Mouse (Mus musculus) frontal cortex, adult 2 months (tissue): ENCODE measurements around the gene Fbxo4. TPM values are rescaled to one million over a fixed set of nuclear protein-coding genes. Genes with fewer than 3 reads are reported as not detected.
A peak's percentile ranks its signal among the peaks of the same experiment; 100 is the strongest.

Experiments used
- DNase-seq, 2 experiments: peaks; one replicate each; pipeline ENCODE4 v3.0.0; 2022; ENCODE audit warnings: low spot score in 1 of 2; ENCODE audit errors: extremely low spot score in 1 of 2
- polyA plus RNA-seq: library from polyadenylated mRNA; depleted of rRNA; stranded (reverse); fragments of >200 nt; gene quantifications from 2 replicates; pipeline ENCODE4 v1.2.3, GENCODE M21; 2012; rRNA removed

Gene Fbxo4
- polyA plus RNA-seq: 12.3 and 14.7 TPM in 2 replicates

DNA sequence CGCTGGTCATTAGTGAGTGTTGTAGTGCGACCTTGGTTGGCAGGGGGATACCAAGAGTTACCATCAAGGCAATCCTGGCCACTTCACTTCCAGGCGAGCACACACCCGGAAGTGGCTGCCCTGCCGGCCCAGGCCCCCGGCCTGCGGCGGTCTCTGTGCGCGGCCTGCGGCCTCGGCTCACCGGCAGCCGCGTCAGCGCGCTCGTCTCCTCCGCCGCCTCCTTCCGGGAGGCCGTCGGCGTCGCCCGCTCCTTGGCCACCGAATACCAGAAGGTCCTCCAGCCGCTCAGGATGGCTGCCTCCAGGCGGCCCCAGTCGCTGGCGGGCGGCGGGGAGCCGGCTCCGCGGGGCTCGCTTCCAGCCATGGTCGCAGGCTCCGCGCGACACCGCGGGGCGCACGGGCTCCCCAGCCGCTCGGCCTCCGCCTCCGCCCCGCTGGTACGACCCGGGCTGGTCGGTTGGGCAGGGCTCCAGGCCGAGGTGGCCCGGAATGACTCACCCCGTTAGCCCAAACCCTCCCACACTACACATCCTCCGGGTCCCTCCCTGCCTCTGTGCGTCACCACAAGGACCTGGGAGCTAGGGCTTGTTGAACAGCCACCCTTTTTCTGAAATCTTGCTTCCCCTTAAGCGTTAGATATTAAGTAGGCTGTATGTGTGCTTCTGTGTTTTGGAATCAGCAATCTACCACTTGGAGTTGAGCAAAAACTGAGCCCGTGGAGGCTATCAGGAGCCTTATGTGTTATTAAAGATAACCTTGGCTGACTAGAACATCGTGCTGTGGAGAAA, at the start of gene Fbxo4:
Gene Fbxo4 (minus strand): TSS at position 513 of the 788 bp plus-strand sequence.
- DNase-seq: peak; percentile 43 to 81

DNA sequence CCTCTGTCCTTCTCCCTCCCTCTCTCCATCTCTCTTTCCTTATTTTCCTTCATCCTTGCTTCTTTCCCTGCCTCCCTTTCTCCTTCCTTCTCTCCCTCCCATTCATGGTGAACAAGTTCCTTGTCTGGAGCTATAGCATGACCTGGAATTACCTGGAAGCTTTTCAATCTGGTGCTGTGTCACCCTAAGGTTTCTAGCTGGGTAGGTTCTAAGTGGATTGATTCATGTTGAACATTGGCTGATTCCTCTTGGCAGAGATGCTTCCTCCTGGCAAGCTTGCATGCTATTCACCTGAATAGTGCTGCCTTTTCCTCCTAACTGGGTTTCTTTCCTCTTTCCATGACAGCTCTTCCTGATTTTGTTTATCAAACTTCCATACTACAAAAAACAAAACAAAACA, 49.6 kb upstream of the Fbxo4 start:
- DNase-seq: no peak

DNA sequence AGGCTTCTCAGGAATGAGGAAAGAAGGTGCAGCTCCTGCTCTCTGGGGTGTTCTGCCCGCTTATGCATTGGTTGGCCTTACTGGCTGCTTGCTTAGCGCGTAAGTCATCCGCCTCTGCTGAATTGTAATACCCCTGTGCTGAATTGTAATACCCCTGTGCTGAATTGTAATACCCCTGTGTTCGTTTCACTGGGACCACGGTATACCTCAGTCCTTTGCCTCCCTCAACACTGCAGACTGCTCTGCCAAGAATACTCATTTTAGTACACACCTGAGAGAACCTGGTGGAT, 49.0 kb upstream of the Fbxo4 start:
- no peak for DNase-seq

DNA sequence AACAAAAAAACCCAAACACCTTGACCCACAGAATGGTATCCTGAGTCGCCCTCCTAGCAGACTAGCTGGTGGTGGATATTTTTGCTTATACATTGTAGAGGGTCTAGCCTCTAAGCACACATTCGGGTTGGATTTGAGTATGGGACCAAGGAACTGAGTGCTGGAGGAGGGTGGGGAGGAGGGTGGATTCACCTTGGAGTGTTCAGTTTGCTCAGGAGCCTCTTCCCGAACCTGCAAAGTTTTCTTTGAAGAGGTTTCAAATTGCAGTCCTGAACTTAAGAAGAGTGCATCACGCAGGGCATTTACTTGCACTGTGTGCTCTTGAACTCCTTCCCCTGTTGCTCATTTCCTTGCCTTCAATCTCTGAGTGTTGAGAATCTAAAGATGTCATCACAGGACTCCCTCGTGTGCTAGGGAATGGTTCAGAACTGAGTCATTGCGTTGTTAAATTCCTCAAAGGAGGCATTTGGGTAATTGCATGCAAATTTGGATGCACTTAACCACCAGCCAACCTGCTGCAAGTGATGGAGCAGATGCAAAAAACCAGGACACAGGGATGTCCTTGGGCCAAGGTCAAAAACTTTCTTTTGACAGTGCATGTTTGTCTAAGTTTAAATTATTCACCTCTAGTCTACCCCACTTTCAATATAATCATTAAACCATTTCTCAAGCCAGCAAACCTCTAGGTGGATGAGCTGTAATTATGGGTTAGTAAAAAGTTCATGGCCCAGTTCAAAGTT, 48.5 kb upstream of the Fbxo4 start:
- peak in 1 of 2 experiments; percentile 26 for DNase-seq

DNA sequence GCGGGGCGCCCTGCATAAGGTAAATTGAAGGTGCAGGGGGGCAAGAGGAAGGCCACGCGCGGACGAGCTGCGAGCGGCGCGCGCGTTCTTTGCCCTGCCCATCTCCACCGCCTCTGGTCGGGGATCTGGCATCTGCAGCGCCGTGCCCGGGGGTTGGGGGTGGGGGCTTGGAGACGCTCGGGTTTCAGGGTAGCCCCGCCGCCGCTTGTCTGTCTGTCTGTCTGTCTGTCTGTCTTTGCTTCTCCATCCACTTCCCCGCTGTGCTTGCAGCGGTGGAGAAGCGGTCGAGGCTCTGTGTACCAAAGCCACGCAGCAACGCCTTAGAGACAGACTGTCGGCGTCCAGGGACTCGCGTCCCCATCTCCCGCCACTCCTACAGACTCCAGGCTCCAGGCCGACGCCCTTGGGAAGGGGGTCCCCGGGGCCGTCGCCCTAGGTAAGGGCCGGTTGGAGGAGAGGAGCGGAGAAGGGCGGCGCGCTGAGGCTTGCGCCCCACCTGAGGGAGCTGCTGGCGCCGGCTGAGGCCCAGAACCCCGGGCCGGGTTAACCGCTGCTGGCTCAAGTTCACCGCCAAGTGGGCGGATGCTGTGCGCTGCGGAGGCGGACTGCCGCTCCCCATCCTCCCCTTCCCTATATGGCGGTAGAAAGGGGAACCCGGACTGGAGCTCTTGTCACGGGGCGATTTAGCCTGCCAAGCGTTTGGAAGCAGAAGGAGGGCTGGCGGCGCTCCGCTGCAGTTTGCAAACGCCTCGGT, 47.6 kb upstream of the Fbxo4 start:
- DNase-seq: peak; percentile 69 to 90

DNA sequence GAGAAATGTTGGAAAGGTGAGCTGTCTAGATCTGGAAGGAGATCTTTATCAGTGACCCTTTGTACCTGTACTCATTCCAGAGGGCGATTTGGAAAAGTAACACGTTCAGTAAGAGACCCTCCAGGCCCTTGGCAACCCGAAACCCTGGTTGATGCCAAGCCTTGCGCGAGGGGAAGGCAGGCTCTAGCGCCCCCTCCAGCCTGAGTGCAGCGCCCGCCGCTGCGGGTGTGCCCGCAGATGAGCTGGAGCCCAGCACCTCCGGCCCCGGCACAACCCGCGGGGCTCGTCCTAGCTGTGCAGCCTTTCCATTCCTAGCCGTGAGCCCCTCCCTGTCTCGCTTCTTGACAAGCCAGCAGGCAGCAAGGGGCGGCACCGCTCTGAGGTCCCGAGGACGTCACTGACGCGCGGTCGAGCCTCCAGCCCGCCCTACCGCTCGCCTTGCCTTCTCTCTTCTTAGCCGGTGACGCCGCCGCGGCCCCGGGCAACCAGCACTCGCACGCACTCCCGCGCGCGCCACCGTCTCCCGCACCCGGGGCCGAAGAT, 46.9 kb upstream of the Fbxo4 start, which contains the start of gene Oxct1:
Gene Oxct1 (plus strand): TSS at position 153 of the 543 bp plus-strand sequence.
- peak; percentile 92 to 93 for DNase-seq

DNA sequence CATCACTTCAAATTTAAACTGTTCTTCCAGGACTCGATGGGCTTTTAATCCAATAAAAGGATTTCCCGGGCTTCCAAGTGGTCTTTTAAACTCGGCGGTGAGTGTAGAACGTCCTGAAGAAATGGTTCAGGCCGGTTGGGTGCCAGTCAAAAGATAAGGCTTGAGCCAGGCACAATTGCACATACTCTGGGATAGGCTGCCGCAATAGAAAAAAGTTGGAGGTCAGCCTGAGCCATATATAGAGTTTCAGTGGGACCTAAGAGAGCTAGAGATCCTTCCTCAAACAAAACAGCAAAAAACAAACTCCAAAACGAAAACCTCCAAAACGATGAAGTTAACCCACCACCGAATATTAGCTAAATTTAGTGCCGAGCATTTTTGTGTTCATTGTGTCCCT, 46.1 kb upstream of the Fbxo4 start:
- no peak for DNase-seq

DNA sequence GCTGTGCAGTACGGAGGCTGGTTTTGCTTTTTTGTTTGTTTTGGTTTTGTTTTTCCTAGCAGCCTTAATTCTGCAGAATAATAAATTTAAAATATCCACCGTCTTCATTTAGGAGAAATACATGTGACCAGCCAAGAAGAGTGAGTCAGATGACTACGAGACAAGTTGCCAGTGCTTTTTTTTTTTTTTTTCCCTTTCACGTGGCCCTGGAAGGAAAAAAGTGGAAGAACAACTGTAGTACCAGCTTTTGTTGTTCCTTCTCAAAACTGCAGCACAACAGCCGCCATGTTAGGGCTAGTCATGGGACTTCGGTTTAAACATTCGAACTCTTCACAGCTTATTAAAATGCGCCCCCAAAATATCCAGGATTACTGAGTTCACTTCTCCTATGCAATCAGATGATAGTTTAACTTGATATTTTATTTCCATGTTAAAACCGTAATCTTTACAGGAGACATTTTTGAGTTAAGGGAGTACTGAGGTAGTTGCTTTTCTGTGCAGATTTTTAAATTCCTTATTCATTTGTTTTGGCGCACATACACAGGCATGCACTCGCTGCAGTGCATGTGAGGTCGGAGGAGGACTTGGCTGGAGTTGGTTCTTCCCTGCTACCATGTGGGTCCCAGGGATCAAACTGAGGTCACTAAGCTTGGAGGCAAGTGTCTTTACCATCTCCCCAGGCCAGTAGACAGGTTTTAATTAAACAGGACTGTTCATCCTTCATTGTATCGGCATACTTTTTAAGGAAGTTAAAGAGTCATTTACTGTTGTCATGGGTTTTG, 45.5 kb upstream of the Fbxo4 start:
- DNase-seq: no peak

DNA sequence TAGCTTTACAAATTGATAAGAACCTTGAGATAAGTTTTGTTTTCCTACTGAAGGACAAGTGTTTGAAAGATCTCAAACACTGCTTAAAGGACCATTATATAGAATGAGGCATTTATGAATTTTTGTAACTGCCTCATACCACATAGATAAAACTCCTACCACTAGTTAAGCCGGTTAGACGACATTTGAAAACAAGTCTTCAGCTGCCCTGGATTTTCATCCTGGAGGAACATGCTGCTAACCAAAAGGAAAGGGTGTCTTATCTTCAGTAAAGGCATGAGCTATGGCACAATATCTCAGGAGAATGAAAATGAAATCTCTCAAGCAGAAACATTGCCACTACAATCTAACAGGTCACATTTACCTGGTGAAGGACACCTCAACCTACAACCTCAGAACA, 44.4 kb upstream of the Fbxo4 start:
- no peak for DNase-seq

DNA sequence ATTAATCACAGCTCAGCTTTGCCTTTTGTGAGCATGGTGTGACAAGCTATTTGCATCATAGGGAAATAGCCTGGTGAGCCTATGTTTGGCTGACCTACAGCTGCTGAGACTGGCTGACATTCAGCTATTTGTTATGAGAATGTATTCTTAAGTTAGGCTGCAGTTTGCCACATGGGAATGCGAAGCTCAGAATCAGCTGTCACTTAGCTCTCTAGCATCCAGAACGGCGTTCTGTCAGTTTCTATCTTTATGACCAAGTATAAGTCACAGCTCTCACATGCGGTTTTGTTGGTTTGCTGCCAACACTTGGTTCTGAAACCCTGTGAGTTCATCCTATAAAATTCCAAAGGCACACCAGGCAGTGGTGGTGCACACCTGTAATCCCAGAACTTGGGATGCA, 41.3 kb upstream of the Fbxo4 start:
- DNase-seq: no peak

DNA sequence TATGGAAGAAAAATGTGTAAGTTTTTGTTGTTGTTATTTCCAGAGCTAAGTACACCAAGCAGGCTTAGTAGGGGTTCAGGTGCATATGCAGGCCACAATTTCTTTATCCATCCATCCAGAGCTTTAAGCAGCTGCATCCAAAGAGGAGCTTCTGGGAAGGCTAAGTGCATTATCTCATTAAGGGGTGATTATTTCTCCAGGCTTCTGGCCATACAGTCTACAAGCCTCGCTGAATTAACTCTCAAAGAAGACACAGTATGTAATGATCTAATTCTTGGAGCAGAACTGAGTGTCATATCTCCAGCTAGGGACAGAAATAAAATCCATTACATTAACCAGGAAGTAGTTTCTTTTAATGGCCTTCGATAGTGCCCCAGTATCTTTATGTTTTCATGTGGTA, 34.5 kb upstream of the Fbxo4 start:
- no peak for DNase-seq

DNA sequence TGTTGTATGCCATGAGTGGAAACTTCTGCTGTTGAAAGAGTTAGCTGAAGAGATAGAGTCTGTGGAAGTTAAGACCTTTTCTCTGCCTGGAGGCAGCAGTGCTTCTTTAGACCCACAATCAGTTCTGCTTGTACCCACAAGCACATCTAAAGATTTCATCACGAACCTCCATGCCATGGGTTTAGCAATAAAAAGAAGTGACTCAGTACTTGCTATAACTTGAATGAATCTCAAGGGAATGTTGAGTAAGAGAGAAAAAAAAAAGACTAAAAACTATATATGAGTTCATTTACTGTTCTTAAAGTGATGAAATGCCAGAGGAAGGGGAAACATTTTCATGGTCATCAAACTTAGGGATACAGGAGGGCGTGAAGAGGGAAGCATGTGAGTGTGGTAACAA, 21.2 kb upstream of the Fbxo4 start:
- DNase-seq: no peak

DNA sequence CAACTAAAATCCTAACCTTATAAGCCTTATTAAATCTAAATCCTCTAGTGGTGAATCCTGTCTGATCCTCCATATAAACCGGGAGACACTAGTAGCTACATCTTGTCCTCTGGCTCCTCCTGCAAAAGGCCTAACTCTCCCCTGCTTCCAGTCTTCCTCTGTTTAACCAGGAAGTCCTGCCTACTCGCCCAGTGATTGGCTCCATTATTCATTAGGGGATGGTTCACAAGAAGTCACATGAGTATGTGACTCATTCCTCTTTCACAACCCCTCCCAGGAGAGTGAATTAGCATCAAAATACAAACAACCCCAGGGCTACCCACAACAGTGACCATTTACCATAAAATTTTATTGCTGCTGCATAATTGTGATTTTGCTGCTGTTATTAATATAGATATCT, 19.8 kb upstream of the Fbxo4 start:
- DNase-seq: no peak

DNA sequence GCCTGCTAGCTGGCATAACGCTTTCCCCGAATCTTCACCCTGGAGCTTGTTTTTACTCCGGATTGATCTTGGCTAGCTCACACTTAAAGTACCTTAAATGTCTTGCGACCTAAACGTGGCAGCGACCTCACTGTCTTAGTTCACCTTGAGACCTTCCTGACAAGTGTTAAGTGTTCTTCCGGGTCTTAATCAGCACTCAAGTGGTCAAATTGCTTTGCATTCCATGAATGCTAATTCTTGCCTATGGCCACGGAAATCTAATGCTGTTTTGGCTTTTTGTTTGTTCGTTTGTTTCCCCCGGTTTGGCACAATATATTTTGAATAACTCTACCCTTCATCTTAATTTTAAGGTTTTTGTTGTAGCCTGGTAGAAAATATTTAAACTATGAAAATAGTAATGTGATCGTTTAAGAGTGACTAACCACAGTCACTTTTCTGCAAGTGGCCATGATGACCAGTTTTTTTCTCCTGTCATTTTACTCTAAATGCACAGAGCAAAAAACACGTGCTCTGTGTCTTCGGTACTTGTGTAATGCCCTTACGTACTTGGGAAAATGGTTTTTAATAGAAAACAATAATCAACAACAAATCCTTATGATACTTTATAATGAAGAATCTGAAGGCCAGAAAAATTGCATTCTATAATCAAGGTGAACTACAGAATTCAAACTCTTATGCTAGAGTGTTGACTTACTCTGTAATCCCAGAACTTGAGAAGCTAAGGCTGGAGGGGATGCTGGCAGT, 17.1 kb upstream of the Fbxo4 start:
- DNase-seq: no peak

DNA sequence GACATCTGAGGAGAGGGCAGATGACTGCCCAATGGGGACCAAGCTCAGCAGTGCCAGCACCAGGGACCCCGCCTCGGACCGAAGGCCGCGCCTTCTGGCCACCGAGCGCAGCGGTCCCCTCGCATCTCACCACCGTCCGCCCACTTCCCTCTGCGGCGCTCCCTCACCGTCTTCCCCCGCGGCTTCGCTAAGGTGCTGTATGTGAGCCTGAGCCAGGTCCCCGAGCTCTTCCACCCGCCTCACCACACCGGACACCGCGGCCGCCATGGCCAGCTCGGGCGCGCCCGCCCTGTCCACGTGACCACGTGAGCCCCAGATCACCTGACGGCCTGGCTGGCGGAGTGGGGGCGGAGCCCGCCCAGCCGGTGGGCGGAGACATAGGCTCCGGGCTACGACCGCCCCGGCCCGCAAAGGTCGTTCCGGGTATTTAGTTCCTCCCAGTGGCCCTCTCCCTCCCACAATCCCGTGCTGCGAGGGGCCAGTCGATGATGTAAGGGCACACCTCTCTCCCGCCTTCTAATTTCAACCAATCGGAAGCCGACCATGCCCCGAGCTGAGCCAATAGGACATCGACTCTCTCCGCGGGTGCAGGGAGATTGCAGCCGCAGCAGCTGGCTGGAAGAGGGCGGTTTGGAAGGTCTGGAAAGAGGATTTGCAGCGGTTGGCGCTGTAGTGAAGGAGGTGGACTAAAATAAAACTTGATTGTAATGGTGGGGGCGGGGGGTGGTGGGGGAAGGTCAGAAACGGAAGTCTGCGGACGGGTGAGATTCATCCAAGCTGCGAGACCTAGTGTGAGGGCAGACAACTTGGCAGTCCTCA, 16.3 kb upstream of the Fbxo4 start, which contains the start of gene AW549877:
Gene AW549877 (minus strand): TSS at position 297 of the 819 bp plus-strand sequence.
- DNase-seq: peak; percentile 96 to 97

DNA sequence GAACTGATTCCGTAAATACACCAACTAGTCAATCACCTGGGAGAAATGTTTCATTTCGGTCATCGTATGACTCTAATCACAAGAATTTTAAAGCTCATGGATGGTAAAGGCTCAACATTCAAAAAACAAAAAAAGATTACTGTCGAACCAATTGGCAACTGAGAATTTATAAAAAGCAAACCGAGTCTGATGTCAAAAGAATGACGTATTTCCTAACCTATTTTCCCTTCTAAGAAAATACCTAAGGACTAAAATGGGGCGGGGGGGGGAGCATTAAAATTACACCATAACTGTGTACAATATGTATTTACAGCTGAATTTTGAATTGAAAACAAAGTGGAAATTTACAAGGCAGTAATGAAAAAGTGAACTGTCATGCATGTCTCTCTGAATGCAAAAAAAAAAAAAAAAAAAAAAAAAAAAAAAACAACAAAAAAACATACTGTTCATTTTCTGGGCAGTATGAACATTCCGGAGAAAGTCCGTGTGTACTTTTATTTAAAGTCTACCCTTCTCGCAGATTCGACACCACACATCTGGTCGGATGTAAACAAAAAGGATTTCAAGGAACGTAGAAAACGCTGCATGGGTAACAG, 15.6 kb upstream of the Fbxo4 start:
- no peak for DNase-seq

DNA sequence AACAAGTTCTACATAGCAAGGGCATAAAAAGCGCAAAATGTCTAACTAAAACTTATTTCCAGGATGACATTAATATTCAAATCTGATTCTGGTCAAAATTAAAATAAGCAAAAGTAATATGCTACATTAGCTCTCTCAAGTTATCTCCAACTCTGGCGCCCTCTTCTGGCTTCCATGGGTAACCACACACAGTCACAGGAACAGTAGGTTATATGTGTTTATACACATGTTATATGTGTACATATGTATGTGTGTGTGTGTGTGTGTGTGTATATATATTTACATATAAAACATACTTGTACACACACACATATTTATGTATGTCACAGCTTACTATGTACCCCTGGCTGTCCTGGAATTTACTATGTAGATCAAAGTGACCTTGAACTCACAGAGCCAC, 8.6 kb upstream of the Fbxo4 start:
- no peak for DNase-seq

DNA sequence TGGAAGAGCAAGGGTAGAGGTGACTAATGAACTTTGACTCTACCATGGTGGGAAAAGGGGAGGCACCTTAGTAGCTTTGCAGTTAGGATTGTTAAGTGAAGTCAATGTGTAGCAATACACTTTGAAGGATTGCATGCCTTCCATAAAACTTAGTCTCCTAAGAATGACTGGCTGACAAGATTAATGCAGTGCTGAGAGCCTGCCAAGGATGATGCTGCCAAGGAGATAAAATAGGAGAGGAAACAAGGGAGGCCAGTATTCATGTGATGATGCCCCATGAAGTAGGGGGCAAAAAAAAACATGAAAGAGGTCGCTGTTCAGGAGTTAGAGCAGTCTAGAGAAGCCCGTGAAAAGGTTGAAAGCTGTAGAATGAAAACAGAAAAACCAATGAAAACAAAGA, 5.5 kb upstream of the Fbxo4 start:
- no peak for DNase-seq
